Mouse (Mus musculus) cerebellum, adult 11 months (tissue): ENCODE measurements around the gene Hirip3.
"Not testable (repeated sequence)": the region's sequence is repeated elsewhere in the genome, so short reads cannot be mapped to it uniquely, and the experiment has no call there.

ENCODE experiments used
- DNase-seq: peaks from one replicate; pipeline ENCODE4 v3.0.0; 2022

Gene Hirip3

GRCm38 (mm10) chr7:126855641-126856040 lies 6.1 kb upstream of the Hirip3 start:
- no peak for DNase-seq

DNA sequence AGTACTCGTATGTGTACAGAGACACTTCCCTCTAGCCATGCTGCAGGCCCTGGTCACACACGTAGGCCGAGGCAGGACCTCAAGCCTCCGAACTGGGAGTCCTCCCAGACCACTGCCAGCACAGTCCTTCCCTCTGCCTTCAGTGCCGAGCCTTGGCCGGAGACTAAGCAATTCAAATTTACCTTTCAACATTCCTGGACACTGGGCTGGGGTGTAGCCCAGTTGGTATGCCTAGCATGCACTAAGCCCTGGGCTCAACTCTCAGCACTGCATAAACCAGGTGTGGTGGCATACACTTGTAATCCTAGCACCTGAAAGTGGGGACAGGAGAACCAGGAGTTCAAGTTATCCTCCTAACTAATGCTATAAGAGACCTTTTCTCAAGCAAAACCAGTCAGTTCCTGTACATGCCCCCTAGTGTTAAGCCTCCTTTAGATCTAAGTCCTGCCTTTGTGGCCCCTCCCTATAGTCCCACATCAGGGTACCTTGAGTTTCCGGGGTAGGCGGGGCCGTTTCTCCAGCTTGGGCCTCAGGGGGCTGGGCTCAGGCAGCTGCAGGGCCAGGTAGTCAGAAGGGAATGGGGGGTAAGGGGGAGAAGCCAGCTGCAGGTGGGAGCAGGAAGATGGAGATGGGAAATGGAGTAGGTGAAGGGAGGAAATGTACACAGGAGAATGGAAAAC lies 4.9 kb upstream of the Hirip3 start:
- no peak for DNase-seq

DNA sequence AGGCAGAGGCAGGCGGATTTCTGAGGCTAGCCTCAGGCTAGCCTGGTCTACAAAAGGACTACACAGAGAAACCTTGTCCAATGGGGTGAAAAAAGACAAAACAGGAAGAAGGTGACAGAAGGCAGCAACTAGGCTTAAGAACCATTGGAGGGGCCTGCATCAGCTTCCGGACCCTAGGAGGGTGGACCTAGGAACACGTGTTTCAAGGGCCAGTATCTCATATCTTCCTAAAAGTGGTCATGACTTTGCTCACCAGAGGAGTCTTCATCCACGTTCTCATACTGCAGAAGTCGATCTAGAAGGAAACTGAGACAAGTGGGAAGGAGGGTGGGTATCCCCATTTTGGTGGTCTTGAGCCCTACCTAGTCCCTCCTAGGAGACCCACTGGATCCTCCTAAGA lies 785 bp upstream of the Hirip3 start:
- DNase-seq: no peak

DNA sequence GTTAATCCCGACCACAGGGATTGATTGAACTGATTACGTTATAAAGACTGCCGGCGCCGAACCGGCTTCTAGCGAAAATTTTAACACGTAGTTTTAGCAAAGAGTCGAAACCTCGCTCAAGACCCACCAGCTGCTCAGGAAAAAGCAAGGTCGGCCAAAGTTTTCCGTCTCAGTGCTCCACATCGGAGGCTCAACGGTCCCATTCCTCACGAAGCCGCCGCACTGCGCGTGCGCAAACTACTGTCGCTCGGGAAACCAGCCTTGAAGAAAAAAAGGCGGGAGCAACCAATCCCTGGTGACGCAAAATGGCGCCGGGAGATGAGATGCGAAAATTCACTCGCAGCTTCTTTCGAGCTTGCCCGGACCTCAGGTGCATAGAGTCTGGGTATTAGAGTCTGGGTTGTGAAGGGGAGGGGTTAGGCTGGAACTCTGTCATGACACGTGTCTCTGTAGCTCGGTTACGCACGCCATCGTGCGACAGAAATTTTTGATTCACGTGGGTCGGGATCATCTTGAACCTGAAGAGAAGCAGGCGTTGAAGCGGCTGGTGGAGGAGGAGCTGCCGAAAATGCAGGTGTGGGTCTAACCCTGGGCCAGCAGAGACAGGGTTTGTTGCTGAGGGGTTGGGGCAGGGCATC lies 494 bp downstream of the Hirip3 start, which contains the start of gene Ino80e:
Gene Ino80e (minus strand): TSS at position 231 of the 638 bp plus-strand sequence.
- DNase-seq: peak; percentile 95

DNA sequence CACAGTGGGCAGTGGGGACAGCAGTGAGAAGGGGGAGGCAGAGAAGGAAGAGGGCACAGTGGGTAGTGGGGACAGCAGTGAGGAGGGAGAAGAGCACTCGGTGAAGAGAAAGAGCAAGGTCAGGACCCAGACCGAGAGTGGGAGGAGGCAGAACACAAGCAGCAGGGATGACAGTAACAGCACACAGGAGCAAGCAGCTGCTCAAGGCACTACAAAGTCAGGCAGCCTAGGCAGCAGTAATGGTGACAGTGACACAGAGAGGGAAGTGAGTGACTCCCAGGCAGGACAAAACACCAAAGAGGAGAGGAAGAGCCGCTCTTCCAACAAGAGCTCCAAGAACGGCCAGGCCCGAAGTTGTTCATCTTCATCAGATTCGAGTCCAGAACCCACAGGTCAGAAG lies 2.0 kb downstream of the Hirip3 start:
- no peak for DNase-seq

DNA sequence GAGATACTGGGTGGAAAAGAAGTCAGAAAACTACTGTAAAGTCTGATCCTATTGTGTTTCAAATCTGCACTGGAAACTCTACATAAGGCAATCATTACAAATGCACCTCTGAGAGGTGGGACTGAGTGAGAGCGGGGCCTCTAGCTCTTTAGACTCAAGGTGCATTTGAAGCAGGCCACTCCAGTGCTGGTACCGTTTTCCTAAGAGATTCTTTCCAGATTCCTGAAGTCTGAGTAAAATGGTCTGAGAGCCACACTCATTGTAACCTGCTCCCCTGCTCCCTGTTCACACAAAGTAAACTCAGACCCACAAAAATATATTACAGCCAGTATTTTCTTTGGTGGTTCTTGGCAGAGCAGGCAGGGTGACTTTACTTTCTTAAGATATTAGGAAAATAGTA lies 5.8 kb downstream of the Hirip3 start:
- no peak for DNase-seq

DNA sequence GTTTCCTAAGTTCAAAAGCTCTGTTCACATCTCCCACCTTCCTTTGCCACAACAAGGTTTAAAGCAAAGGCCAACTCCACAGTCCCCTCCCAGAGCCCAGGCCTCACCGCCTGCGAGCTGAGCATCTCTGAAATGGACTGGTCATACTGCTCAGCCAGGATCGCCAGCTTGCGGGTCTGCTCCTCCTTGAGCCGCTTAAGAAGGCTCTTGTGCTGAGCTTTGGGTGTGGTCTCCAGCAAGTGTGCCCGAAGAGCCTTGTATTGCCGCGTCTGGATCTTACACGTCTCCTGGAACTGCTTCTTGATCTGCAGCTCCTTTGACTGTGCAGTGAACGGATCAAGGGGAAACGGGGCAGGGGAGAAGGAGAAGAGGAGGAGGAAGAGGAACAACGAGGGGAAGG lies 6.2 kb downstream of the Hirip3 start:
- DNase-seq: no peak

DNA sequence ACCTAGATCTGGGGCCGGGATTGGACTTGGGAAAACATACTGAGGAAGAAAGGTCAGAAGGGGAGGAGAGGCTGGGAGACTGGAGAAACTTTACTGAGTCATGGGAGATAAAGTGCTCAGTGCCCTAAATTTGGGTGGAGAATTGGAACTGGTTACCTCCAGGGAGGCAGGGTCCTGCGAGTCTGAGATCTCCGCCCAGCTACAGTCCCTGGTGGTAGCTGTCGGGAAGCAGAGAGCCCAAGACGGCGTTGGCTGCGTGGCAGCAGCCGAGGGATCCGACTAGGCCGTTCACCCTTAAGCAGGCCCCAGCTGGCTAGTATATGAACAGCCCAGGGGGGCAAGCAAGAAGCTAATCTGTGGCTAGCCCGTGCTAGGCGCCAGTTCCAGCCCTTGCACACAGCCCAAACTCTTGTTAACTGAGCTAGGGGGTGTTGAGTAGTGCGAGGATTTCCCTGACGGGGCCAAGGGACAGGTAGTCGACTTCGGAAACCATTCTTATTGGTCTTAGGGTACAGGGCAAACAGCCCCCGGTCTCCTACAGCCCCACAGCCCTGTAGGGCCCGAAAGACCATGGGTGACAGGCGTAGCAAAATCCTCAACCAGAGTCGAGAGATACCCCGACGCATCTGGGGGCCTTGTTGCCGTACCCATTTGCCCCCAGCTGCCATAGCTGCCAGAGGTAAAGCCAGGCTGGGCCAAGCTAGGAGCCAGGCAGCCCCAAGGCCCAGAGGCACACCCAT lies 8.2 kb downstream of the Hirip3 start:
- no peak for DNase-seq

- DNase-seq: no peak
Observed at GRCm38 (mm10) chr7:126870520-126870891, 8.7 kb downstream of the Hirip3 start.

DNA sequence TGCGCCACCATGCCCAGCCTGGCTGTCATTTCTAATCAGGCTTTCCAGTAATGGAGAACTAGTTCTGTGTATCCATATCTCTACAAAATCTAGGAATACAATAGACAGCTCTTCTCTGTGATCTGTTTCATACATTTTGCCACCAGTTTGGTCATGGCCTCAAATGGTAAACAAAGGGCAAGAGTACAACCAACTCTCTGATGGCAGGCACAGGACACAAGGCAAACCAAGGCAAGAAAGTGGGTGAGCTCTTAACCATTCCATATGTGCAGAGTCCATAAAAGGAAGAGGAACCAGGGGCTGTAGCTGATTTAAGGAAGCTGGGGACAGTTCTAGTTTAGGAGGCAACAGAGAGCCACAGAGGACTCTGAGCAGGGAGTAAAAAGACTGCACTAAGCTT lies 15.5 kb downstream of the Hirip3 start:
- DNase-seq: no peak

DNA sequence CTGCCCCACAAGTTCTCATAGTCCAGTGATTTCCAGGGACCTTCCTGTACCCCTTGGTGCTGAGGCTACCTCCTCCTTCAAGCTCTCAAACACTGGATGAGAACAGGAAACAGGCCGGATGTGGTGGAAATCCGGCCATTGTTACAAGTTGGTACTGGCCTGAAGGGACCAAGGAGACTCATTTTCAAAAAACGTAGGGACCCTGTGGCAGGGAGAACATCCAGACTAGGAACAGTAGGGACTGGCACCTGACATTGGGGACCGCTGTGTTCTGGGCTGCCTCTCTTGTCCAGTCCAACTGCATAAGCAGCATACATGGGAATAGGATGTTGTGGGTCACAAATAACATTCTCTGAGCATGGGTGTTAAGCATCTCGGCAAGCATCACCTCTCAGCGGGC lies 19.3 kb downstream of the Hirip3 start:
- DNase-seq: no peak

- DNase-seq: no peak
Observed at GRCm38 (mm10) chr7:126883731-126884181, 22.0 kb downstream of the Hirip3 start.

- DNase-seq: peak; percentile 99
Observed at GRCm38 (mm10) chr7:126884286-126885164, 22.8 kb downstream of the Hirip3 start, which contains the start of gene Taok2. Gene Taok2 (minus strand): TSS chr7:126884703.

DNA sequence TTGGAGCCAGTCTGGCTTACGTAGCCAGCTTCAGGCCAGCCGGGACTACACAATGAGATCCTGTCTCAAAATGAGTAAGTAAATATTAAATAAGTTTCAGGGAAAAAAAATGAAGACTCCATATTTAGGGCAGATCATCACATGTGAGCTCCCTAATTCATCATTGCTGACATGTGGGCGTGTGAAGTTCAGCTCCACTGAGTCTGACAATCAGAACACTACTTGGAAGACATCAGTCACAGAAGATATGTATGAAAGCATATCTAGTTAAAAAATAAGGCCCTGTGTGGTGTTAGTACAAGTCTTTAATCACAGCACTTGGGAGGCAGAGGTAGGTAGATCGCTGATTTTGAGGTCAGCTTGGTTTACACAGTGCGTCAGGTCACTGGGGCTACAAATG lies 25.5 kb downstream of the Hirip3 start:
- DNase-seq: no peak

- no peak for DNase-seq
Observed at GRCm38 (mm10) chr7:126888852-126889251, 27.1 kb downstream of the Hirip3 start.

- DNase-seq: no peak
Observed at GRCm38 (mm10) chr7:126896912-126897311, 35.1 kb downstream of the Hirip3 start.

DNA sequence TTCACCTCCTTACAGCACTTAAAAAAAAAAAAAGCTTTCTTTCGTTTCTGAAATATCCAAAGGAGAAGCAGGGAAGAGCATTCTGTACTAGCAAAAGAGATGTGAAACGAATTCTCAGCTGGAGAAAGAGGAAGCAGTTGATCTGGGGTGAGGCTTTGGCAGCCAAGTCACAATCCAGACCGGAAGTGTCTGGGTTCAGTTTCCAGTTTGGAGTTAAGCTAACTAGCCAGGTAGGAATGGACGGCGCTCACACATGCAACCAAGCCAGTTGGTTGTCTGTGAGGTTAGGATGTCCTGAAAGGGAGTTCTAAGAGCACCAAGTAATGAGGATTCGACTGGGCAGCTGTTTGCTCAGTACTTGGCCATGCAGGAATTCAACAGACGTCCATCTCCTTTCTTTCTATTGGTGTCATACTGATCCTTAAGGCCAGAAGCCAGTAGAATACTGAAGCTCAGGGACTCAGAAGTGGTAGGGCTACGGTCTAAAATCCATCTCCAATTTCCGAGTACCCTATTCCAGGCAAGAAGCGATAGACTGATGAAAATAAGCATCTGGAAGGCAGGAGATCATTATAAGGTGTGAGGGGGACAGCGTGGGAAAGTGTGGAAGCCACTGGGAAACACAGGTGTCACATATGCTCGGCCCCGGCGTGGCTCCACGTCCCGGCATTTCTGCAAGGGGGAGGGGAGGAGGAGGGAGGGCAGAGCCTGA lies 35.8 kb downstream of the Hirip3 start:
- no peak for DNase-seq

- peak; percentile 97 for DNase-seq
Observed at GRCm38 (mm10) chr7:126898102-126898990, 36.6 kb downstream of the Hirip3 start.

- not testable (repeated sequence) for DNase-seq
Observed at GRCm38 (mm10) chr7:126899781-126900180, 38.0 kb downstream of the Hirip3 start.

DNA sequence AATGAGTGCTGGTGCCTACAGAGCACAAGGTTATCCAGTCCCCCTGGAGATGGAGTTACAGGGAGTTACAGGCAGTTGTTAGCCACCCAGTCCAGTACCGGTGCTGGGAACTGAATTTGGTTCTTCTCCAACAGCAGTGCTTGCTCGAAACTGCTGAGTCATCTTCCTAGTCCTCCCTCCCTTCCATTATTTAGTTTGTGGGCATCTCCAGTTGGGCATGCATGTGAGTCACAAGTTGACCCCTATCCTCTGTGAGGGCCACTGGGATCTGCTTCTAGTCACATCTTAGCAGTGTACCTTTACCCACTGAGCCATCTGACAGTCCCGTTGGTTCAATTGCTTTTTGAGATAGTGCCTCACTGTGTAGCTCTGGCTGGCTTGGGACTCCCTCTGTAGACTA lies 43.8 kb downstream of the Hirip3 start:
- no peak for DNase-seq

DNA sequence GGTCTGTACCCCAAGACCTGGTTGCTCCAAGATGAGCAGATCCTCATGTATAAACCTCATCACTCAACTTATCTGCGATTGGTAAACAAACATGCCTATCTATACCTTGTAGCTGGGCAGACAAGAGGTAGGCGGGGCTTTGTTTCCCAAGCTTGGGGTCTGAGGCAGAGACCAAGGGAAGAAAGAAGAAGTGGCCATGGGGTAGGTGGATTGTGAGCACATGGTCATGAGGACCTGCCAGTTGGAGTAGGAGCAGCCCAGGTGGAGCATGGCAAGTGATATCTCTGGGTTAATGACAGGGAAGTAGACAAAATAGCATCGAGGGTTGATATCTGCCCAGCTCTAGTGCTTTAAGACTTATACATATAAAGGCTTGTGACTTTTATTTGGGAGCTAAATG lies 53.1 kb downstream of the Hirip3 start:
- DNase-seq: no peak
